Mouse (Mus musculus) small intestine, adult 2 months (tissue): ENCODE results near the gene Fbxl20. TPM values are rescaled to one million over a fixed set of nuclear protein-coding genes. Genes with fewer than 3 reads are reported as not detected.
"Not testable (repeated sequence)": the region's sequence is repeated elsewhere in the genome, so short reads cannot be mapped to it uniquely, and the experiment has no call there.

Experiments used
- H3K27ac ChIP-seq: fragments of 200-500 bp; 2 replicates; pipeline ENCODE4 v1.5.1; 2012; ENCODE audit warnings: low read depth, low read length, control low read depth, inconsistent platforms; ENCODE audit not compliant: insufficient read depth
- H3K27me3 ChIP-seq: fragments of 200-500 bp; 2 replicates; pipeline ENCODE4 v1.6.1; 2012; ENCODE audit warnings: mild to moderate bottlenecking, moderate library complexity, low read length, inconsistent platforms; ENCODE audit not compliant: control insufficient read depth, insufficient read depth
- H3K36me3 ChIP-seq: fragments of 200-500 bp; 2 replicates; pipeline ENCODE4 v1.6.1; 2012; ENCODE audit warnings: mild to moderate bottlenecking, low read length, control low read depth, inconsistent platforms; ENCODE audit not compliant: control insufficient read depth, insufficient read depth
- H3K4me1 ChIP-seq: fragments of 200-500 bp; 2 replicates; pipeline ENCODE4 v1.6.1; 2012; ENCODE audit warnings: low read length, inconsistent platforms, mixed read lengths; ENCODE audit not compliant: control insufficient read depth, insufficient read depth, insufficient read length
- H3K4me3 ChIP-seq: fragments of 200-500 bp; 2 replicates; pipeline ENCODE4 v1.5.1; 2012; ENCODE audit warnings: low read depth, mild to moderate bottlenecking, control low read depth, inconsistent platforms, low read length, moderate library complexity
- CTCF ChIP-seq: fragments of 200-500 bp; IDR thresholded peaks from 2 replicates; pipeline ENCODE4 v1.5.1; 2012; ENCODE audit warnings: low read depth, mild to moderate bottlenecking, control low read depth, inconsistent platforms, low read length, moderate library complexity, mixed read lengths; ENCODE audit not compliant: insufficient replicate concordance, insufficient read length; ENCODE audit errors: extremely low read depth
- POLR2A ChIP-seq: fragments of 200-500 bp; IDR thresholded peaks from 2 replicates; pipeline ENCODE4 v1.6.1; 2012; ENCODE audit warnings: low read depth, mild to moderate bottlenecking, control low read depth, inconsistent platforms, low read length, moderate library complexity
- WGBS: fragments of 180-500 bp; shearing (Covaris S2); methylation state at CpG from one replicate; pipeline ENCODE4 v1.1.7; 2018; 5-methylcytosine and 5-hydroxymethylcytosine counted together
- polyA plus RNA-seq: library from polyadenylated mRNA; depleted of rRNA; stranded (reverse); fragments of >200 nt; gene quantifications from 2 replicates; pipeline ENCODE4 v1.2.3, GENCODE M21; 2012; rRNA removed

Fbxl20 gene
- polyA plus RNA-seq: 4.3 and 9.9 TPM in 2 replicates

DNA sequence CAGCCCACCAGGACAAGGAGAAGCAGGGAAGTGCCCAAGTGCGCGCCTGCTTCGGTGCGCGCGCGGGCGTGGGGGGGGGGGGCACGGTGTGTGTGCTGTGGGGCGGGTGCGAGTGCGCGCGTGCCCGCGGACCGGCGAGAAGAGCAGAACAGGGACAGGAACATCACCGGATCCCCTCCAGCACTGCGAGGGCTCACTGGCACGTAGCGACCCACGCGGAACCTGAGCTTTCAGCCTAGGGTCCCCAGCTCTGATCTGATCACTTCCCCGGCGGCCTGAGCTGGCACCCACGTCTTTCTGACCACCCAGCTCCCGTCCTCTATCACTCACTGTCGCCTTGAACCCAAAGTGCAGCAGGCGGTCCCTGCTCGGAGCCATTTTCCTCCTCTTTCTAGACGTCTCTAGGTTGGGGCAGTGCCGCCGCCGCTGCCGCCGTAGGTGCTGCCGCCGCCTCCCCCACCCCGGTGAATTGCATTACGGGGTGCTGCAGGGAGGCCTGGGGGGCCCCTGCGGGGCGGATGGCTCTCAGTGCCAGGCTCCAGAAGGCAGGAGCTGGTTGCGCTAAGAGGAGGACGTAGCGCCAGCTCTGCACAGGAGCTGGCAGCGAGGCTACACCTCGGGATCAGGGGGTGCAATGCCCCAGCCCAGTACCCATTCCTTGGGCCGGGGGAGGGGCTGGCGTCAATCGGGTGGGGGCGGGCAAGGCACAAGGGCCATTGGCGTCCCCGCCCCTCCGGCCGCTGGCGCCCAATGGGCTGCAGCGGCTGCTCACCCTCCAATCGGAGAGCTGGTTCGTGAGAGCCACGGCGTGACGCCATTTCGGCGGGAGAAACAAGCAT is at the start of gene Fbxl20:
Gene Fbxl20 (minus strand): TSS at position 618 of the 839 bp plus-strand sequence.
- Histone ChIP-seq H3K4me3 (peak within 1 kb of the TSS; percentile 88), H3K36me3 (no peaks in the 10 kb centered on the region; the same call in 1 of the 2 replicates), H3K4me1 (no peaks in the 10 kb centered on the region; the same call in 1 of the 2 replicates), H3K27ac (peak within 1 kb of the TSS; percentile 85), H3K27me3 (no peaks in the 10 kb centered on the region)
- TF ChIP-seq POLR2A: no peak
- TF ChIP-seq CTCF: no peak
- WGBS: under 1% methylated on average over 64 of the region's 65 CpGs

DNA sequence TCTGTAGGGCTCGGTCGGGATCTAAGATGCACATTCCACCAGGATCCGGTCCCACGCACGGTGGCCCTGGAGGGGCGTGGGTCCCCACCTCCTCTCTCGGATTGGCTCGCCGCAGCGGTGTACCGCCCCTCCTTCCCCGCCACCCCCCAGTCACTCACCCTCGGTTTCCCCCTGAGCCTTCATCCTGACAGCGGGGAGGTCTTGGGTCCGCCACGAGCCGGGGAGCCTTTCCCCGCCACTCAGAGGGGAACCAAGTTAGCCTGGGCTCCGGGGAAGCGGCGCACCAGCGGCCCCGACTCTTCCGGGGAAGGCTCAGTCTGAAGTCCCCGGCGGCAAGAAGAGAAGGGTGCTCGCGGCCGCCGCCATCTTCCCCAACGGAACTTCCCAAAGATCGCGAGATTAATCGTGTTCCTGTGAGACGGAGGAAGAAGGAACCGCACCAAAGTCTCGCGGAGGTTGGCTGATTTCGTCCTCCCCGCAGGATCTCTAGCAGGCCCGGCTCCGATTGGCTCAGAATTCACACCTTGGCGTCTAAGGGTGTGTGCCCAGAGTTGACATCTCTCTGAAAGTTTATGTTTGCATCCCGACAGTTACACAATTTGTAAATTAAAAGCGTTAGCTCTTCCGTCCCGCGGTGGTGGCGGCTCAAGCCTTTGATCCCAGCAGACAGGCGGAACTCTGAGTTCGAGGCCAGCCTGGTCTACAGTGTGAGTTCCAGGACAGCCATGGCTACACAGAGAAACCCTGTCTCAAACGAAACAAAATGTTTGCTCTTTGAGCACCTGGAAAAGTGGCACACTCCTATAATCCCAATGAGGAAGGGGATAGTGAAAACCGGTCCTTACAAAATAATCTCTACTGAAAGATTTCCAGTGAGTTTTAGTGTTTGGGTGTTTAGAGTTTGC is 43.0 kb upstream of the Fbxl20 start, which contains the start of gene Med1:
Gene Med1 (minus strand): TSS at position 393 of the 905 bp plus-strand sequence.
- WGBS: under 1% methylated on average over 52 of the region's 53 CpGs

DNA sequence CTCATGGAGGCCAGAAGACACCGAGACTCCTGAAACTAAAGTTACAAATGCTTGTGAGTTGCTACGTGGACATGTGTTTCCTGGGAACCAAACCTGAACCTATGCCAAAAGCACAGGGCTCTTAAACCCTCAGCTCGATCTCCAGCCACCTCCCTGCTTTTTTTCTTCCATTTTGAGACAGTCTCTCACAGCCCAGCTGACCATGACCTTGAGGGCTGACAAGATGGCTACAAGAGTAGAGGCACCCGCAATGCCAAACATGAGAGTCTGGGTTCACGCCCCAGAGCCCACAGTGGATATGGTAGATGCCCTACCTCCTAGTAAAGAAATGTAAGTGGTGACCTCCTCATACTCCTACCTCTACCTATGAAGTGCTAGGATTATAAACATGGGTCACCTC is 40.6 kb upstream of the Fbxl20 start:
- H3K36me3 ChIP-seq: peaks cover 19% of the 10 kb centered on the region; the same call in 1 of the 2 replicates
- no peaks in the 10 kb centered on the region for H3K27me3 ChIP-seq
- WGBS: 64% methylated on average over 5 of the region's 5 CpGs
- peaks cover 8% of the 10 kb centered on the region; the same call in 1 of the 2 replicates for H3K4me1 ChIP-seq
- no peak overlapping the region for H3K27ac ChIP-seq
- H3K4me3 ChIP-seq: no peak overlapping the region
- TF ChIP-seq CTCF (no peak), POLR2A (no peak)

More for the DNA sequence above, 43.0 kb upstream of the Fbxl20 start, which contains the start of gene Med1:
- Histone ChIP-seq H3K27me3 (no peaks in the 10 kb centered on the region), H3K36me3 (peaks cover 13% of the 10 kb centered on the region; the same call in 1 of the 2 replicates), H3K4me3 (peak within 1 kb of the TSS; percentile 85), H3K4me1 (no peaks in the 10 kb centered on the region; the same call in 1 of the 2 replicates), H3K27ac (peak within 1 kb of the TSS; percentile 79)
- TF ChIP-seq POLR2A: peak; percentile 88
- TF ChIP-seq CTCF: no peak

DNA sequence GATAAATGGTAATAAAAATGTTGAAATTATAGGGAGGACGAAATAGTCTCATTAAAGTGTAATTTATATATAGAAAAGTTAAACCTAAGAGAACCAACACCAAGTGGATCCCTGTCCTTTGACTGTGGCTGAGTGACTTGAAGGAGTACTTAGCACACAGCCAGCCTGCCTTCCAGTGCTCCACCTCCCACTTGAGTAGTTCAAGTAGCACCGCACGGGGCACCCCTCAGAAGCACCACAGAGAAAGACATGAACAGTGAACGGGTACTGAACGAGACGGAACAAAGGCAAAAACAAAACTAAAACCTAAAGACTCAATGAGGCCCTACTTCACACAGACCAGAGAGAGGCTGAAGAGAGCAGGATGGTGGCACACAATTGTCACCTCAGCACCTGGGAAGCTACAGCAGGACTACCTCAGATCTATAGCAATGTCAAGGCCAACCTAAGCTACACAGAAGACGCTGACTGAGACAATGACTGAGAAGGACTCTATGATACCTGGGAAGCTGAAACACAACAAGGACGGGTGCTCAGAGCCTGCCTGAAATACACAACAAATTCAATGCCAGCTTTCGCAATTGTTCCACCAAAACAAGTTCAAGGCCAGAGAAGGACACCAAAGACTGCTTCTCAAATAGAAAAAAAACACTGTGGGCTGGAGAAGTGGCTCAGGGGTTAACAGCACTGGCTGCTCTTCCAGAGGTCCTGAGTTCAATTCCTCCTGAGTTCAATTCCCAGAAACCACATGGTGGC is 37.6 kb upstream of the Fbxl20 start:
- TF ChIP-seq CTCF: no peak
- no peak for TF ChIP-seq POLR2A
- 35% methylated on average over 9 of the region's 9 CpGs for WGBS
- H3K36me3 ChIP-seq: peaks cover 26% of the 10 kb centered on the region

DNA sequence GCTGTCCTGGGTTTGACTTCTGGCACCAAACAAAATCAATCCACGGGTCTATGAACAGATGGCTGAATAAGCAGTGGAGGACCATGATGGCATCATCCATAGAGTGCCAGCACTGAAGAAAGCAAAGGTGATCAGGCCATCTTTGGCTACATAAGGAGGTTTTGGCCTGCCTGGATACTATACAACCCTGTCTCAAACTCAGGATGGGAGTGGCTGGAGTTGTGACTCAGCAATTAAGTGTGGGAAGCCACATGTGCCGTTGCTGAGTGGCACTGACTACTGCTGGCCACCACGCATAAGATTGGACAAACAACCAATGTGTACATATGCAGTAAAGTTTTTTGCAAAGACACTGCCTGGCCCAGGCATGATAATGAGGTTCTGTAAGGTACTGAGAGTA is 31.9 kb upstream of the Fbxl20 start:
- H3K27ac ChIP-seq, H3K4me1 ChIP-seq, H3K4me3 ChIP-seq, H3K27me3 ChIP-seq: not testable (repeated sequence)
- WGBS: 78% methylated on average over 3 of the region's 3 CpGs
- peaks cover 43% of the 10 kb centered on the region for H3K36me3 ChIP-seq

More for the DNA sequence above, 37.6 kb upstream of the Fbxl20 start:
- peaks cover 8% of the 10 kb centered on the region; the same call in 1 of the 2 replicates for H3K4me1 ChIP-seq
- no peak overlapping the region; the same call in 1 of the 2 replicates for H3K4me3 ChIP-seq
- H3K27me3 ChIP-seq: no peaks in the 10 kb centered on the region
- H3K27ac ChIP-seq: peak overlapping the region; percentile 37; the same call in 1 of the 2 replicates

DNA sequence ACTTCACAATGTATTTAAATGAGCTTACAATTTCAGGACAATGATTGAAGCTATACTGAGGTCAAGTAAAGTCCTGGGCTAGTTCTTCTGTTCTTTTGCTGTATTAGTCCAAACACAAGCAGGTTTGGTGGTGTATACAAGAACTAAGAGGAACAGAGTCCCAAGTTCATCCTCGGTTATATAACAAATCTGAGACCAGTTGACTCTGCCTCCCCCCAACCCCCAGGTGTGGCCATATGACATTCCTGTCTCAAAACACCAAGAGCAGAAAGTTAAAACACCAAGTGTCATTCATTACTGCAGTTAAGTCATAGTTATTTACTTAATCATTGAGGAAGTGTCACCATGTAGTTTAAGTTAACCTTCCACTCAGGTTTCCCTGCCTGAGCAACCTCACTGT is 18.2 kb upstream of the Fbxl20 start:
- no peaks in the 10 kb centered on the region for H3K27me3 ChIP-seq
- peaks cover 61% of the 10 kb centered on the region for H3K36me3 ChIP-seq
- WGBS: 57% methylated on average over 1 of the region's 1 CpGs
- H3K4me3 ChIP-seq: no peak overlapping the region
- no peak for TF ChIP-seq POLR2A
- TF ChIP-seq CTCF: no peak
- H3K27ac ChIP-seq: no peak overlapping the region
- no peaks in the 10 kb centered on the region for H3K4me1 ChIP-seq
